Mouse (Mus musculus): Measurements from ENCODE around the gene Cct3.
"Not testable (repeated sequence)": the region's sequence is repeated elsewhere in the genome, so short reads cannot be mapped to it uniquely, and the experiment has no call there.

Cct3 gene

DNA sequence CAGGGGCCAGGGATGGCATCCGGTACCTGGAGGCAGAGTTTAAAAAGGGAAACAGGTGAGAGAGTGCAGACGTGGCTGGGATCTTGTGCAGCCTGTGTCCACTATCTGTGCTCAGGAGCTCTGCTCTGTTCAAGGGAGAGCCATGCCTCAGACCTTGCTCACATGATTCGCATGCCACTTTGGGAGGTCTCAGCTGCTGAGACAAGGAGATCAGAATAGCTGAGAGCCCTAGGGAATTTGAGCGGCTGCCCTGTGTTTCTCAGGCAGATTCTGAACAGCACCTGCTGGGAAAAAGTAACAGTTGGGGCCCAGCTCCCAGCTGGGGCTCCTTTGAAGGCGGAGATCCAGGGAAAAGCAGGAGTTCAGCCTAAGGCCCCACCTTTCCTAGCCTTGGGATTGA is 62.7 kb downstream of the Cct3 start:
- no peak for DNase-seq (ENCODE audit: extremely low read depth, low read depth)

DNA sequence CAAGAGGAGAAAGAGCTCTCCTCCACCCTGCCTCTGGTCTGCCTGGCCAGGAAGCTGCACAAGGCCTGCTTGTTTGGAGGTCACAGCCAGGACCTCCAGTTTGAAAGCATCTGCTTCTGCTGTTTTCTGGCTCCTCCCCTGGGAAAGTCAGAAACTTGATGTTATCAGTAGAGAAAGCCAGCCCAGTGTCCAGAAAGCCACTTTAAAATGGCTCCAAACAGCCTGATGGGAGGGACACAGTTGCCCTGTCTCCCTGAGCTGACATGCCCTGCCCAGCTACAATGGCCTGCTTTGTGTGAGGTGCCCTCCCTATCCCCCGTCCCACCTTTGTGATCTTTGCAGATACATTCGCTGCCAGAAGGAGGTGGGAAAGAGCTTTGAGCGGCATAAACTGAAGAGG is 63.1 kb downstream of the Cct3 start:
- DNase-seq (ENCODE audit: extremely low read depth, low read depth), result no peak

GRCm38 (mm10) chr3:88361096-88361495 is 64.2 kb downstream of the Cct3 start:
- DNase-seq (ENCODE audit: extremely low read depth, low read depth), result no peak

GRCm38 (mm10) chr3:88361612-88362313 is 64.8 kb downstream of the Cct3 start:
- DNase-seq (ENCODE audit: extremely low read depth, low read depth), result no peak

DNA sequence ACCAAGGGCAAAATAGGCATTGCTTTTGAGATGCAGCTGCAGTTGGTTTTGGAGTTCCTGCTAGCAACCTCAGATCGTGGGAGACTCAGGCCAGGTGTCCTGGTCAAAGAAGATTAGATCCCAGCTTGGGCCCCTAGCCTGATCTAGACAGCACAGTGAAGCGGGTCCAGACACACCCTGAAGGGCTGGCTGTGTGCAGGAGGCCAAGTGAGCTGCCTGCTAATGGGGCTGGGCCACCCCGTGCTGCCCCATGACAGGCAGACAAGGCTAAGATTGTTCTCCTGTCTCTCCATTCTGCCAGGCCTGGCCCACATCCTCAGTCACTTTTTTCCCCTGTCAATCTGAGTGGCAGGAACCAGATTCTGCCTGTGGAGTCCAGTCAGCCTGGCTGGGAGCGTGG is 66.8 kb downstream of the Cct3 start:
- no peak for DNase-seq (ENCODE audit: extremely low read depth, low read depth)

- no peak for DNase-seq (ENCODE audit: extremely low read depth, low read depth)
Observed at GRCm38 (mm10) chr3:88364337-88364736, 67.4 kb downstream of the Cct3 start, which contains the start of gene Paqr6. Gene Paqr6, plus strand, starts transcription at chr3:88364584.

- DNase-seq (ENCODE audit: extremely low read depth, low read depth), result no peak
Observed at GRCm38 (mm10) chr3:88365705-88366361, 68.9 kb downstream of the Cct3 start.

GRCm38 (mm10) chr3:88366830-88367428 is 70.0 kb downstream of the Cct3 start:
- not testable (repeated sequence) for DNase-seq (ENCODE audit: extremely low read depth, low read depth)

GRCm38 (mm10) chr3:88367517-88367916 is 70.6 kb downstream of the Cct3 start:
- DNase-seq (ENCODE audit: extremely low read depth, low read depth), result not testable (repeated sequence)

- DNase-seq (ENCODE audit: extremely low read depth, low read depth), result not testable (repeated sequence)
Observed at GRCm38 (mm10) chr3:88368511-88368910, 71.6 kb downstream of the Cct3 start.
